Mouse (Mus musculus): ENCODE results near the gene H2afb2.

H2afb2 gene

DNA sequence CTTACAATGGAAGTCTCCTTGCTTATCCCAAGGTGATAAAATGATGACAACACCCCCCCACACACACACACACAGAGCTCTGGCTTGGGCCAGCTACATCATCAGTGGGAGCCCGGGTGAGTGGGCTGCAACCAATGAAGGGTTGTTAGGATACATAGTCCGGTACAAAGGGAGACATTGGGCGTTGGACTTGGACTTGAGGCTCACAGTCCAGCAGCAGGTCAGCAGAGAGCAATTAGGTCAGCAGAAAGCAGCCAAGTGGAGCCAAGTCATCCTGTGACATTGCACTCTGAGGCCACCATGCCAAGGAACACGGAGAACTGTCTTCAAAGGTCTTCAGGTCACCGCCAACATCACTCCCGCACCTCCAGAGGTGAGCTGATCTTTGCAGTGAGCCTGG, at the start of gene H2afb2:
H2afb2 (plus strand) TSS at position 301 of the 400 bp plus-strand sequence.
- DNase-seq (ENCODE audit: low spot score), result no peak

Data from ovary, postnatal 14 days (tissue).